Mouse (Mus musculus) midbrain, embryonic 16.5 days (tissue): ENCODE results near the gene Tnpo1. TPM values are rescaled to one million over a fixed set of nuclear protein-coding genes. Genes with fewer than 3 reads are reported as not detected.

Source experiments
- ATAC-seq: fragments of 200-750 bp; cut with Nextera tagmentation; 2 replicates; pipeline ENCODE4 v1.8.0; 2017; ENCODE audit warnings: moderate TSS enrichment
- H3K27ac ChIP-seq: fragments of 300-500 bp; sonication (generic); 2 replicates; pipeline ENCODE4 v1.5.1; 2014; ENCODE audit warnings: mild to moderate bottlenecking, low read length, mixed read lengths
- H3K27me3 ChIP-seq: fragments of 300-500 bp; sonication (generic); 2 replicates; pipeline ENCODE4 v1.6.1; 2014; ENCODE audit warnings: low read depth, low read length, mixed read lengths; ENCODE audit not compliant: control insufficient read depth, insufficient read depth
- H3K36me3 ChIP-seq: fragments of 300-500 bp; sonication (generic); 2 replicates; pipeline ENCODE4 v1.6.1; 2014; ENCODE audit warnings: mild to moderate bottlenecking, low read length, moderate library complexity, mixed read lengths; ENCODE audit not compliant: control insufficient read depth, insufficient read depth
- H3K4me1 ChIP-seq: fragments of 300-500 bp; sonication (generic); 2 replicates; pipeline ENCODE4 v1.6.1; 2014; ENCODE audit warnings: mild to moderate bottlenecking, low read length, mixed read lengths; ENCODE audit not compliant: control insufficient read depth, insufficient read depth
- H3K4me2 ChIP-seq: fragments of 300-500 bp; sonication (generic); 2 replicates; pipeline ENCODE4 v1.6.1; 2014; ENCODE audit warnings: mild to moderate bottlenecking, low read length, mixed read lengths
- H3K4me3 ChIP-seq: fragments of 300-500 bp; sonication (generic); 2 replicates; pipeline ENCODE4 v1.5.1; 2014; ENCODE audit warnings: low read depth, mild to moderate bottlenecking, low read length, moderate library complexity, mixed read lengths
- H3K9ac ChIP-seq: fragments of 300-500 bp; sonication (generic); 2 replicates; pipeline ENCODE4 v1.6.1; 2014; ENCODE audit warnings: low read depth, low read length, mixed read lengths
- H3K9me3 ChIP-seq: fragments of 300-500 bp; sonication (generic); replicated peaks from 2 replicates; pipeline ENCODE4 v1.6.1; 2014; ENCODE audit warnings: mild to moderate bottlenecking, low read length, mixed read lengths; ENCODE audit not compliant: control insufficient read depth, poor library complexity, severe bottlenecking
- whole genome bisulfite sequencing: fragments of 180-500 bp; shearing (Covaris S2); extraction: QIAGEN DNeasy Blood & Tissue Kit; methylation state at CpG from one replicate; pipeline ENCODE4 v1.1.7; 2014; 5-methylcytosine and 5-hydroxymethylcytosine counted together
- polyA plus RNA-seq: library from polyadenylated mRNA; unstranded; fragments of >200 nt; fragmentation: Nextera tagmentation; extraction: Ambion mirVana; gene quantifications from 2 replicates; pipeline ENCODE4 v1.2.1, GENCODE M21; 2015

Tnpo1 gene
- polyA plus RNA-seq, 1 experiment from 2014 or later, result 40.8 TPM

DNA sequence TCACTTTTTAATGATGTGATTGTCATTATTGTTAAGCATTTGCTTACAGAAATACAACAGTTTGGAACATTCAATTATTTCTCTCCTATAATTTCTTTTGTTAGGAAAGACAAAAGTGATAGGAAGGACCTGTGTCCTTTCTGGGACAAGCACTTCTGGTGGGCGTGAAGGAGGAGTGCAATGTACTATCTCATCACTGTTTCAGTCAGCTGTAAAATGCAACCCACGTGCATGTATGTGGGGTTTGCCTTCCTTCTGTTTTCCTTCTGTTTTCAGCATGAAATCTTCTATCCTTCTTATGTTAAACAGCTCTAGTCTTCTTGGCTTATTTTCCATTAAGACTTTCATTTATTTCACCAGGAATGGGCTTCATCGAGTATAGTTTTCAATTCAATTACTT, 5.9 kb downstream of the Tnpo1 start:
- Histone ChIP-seq H3K4me3 (no peak overlapping the region), H3K4me2 (no peak overlapping the region), H3K9ac (no peak overlapping the region), H3K9me3 (no peaks in the 10 kb centered on the region), H3K27ac (no peak overlapping the region), H3K4me1 (peaks cover 27% of the 10 kb centered on the region), H3K27me3 (no peaks in the 10 kb centered on the region), H3K36me3 (no peaks in the 10 kb centered on the region)
- no peak for ATAC-seq
- WGBS, result 84% methylated on average over 3 of the region's 3 CpGs

- Histone ChIP-seq H3K4me3 (no peak overlapping the region), H3K4me2 (no peak overlapping the region), H3K9ac (no peak overlapping the region), H3K9me3 (no peaks in the 10 kb centered on the region), H3K27me3 (no peaks in the 10 kb centered on the region), H3K4me1 (peaks cover 30% of the 10 kb centered on the region), H3K27ac (no peak overlapping the region), H3K36me3 (no peaks in the 10 kb centered on the region)
- WGBS, result 94% methylated on average over 8 of the region's 8 CpGs
- no peak for ATAC-seq
Observed at GRCm38 (mm10) chr13:98919695-98920094, 6.5 kb downstream of the Tnpo1 start.

DNA sequence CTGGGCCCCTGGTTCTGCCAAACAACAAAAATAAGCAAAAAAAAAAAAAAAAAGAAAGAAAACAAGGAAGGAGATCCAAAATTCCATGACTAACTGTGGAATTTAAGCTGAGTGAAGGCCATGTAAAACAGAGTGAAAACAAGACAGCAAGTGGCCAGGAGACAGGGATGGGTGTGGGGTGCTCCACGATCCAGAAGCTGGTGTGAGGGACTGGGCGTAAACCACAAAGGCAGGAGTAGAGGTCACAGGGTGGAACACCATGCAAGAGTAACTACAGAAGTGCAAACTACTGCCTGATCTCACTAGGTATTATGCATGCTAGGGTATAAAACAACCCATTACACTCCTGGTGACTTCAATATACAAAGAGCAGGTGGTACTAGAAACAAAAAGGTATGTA, 8.3 kb downstream of the Tnpo1 start:
- Histone ChIP-seq H3K9me3 (no peaks in the 10 kb centered on the region), H3K4me3 (no peak overlapping the region), H3K4me2 (no peak overlapping the region), H3K4me1 (peaks cover 38% of the 10 kb centered on the region), H3K27ac (no peak overlapping the region), H3K9ac (no peak overlapping the region), H3K36me3 (no peaks in the 10 kb centered on the region), H3K27me3 (no peaks in the 10 kb centered on the region)
- 93% methylated on average over 2 of the region's 2 CpGs for WGBS
- ATAC-seq, result no peak

DNA sequence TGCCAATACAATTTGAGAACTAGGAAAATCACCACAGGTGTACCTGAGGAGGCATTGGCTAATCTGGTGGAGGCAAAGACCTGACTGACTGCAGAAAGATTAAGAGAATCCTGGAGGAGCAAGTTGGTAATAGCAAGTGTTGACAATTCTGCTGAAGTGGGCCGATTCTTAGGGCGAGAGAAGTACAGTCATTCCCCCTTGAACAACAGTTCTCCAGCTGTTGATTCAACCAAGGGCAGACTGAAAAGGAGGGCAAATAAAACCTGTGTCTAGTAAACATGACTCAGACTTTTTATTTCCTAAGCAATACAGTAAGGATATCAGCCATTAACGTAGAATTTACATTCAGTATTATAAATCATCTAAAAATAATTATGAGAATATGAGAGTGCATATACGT, 10.6 kb downstream of the Tnpo1 start:
- Histone ChIP-seq H3K27me3 (no peaks in the 10 kb centered on the region), H3K4me2 (no peak overlapping the region), H3K36me3 (no peaks in the 10 kb centered on the region), H3K4me1 (peaks cover 35% of the 10 kb centered on the region), H3K4me3 (no peak overlapping the region), H3K9me3 (no peaks in the 10 kb centered on the region), H3K9ac (no peak overlapping the region), H3K27ac (no peak overlapping the region)
- 87% methylated on average over 4 of the region's 4 CpGs for WGBS
- no peak for ATAC-seq

- no peak for ATAC-seq
- peaks cover 37% of the 10 kb centered on the region for H3K4me1 ChIP-seq
- no peak overlapping the region for H3K9ac ChIP-seq
- WGBS, result 70% methylated on average over 5 of the region's 5 CpGs
- H3K9me3 ChIP-seq, result no peaks in the 10 kb centered on the region
- no peaks in the 10 kb centered on the region for H3K27me3 ChIP-seq
- no peak overlapping the region for H3K4me3 ChIP-seq
- H3K36me3 ChIP-seq, result no peaks in the 10 kb centered on the region
- no peak overlapping the region for H3K4me2 ChIP-seq
- no peak overlapping the region for H3K27ac ChIP-seq
Observed at GRCm38 (mm10) chr13:98914844-98915212, 11.4 kb downstream of the Tnpo1 start.

- 55% methylated on average over 14 of the region's 14 CpGs for WGBS
- no peak overlapping the region for H3K27ac ChIP-seq
- H3K9me3 ChIP-seq, result no peaks in the 10 kb centered on the region
- H3K4me3 ChIP-seq, result no peak overlapping the region
- H3K36me3 ChIP-seq, result no peaks in the 10 kb centered on the region
- no peaks in the 10 kb centered on the region for H3K27me3 ChIP-seq
- H3K4me1 ChIP-seq, result peaks cover 42% of the 10 kb centered on the region
- no peak overlapping the region for H3K4me2 ChIP-seq
- no peak overlapping the region for H3K9ac ChIP-seq
- no peak for ATAC-seq
Observed at GRCm38 (mm10) chr13:98914010-98914843, 12.0 kb downstream of the Tnpo1 start.

GRCm38 (mm10) chr13:98913196-98913595, 13.0 kb downstream of the Tnpo1 start:
- H3K27ac ChIP-seq, result no peak overlapping the region
- H3K9ac ChIP-seq, result no peak overlapping the region

DNA sequence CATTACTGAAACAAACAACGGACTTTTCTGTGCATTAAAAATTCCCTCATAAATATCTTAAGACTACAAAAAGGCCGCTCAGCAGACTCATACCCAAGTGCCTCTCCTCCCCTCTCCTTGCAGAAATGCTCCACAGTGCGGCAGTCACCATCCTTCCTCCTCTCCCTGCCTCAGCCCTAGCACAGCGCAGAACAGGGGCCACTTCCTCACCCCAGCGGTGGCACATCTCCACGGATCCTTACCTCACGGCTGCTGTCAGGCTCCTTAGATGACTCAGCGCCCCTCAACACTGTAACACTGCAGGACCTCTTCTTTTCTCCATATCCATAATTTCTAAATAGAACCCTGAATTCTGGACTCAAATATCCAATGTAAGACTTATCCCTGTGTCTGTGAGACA, 13.6 kb downstream of the Tnpo1 start:
- no peaks in the 10 kb centered on the region for H3K36me3 ChIP-seq
- no peak overlapping the region for H3K4me3 ChIP-seq
- H3K4me1 ChIP-seq, result peaks cover 51% of the 10 kb centered on the region
- no peak overlapping the region for H3K27ac ChIP-seq
- H3K27me3 ChIP-seq, result no peaks in the 10 kb centered on the region
- H3K4me2 ChIP-seq, result no peak overlapping the region
- WGBS, result 67% methylated on average over 8 of the region's 8 CpGs
- no peaks in the 10 kb centered on the region for H3K9me3 ChIP-seq
- no peak for ATAC-seq
- H3K9ac ChIP-seq, result no peak overlapping the region; the same call in 1 of the 2 replicates

More at GRCm38 (mm10) chr13:98913196-98913595, 13.0 kb downstream of the Tnpo1 start:
- Histone ChIP-seq H3K9me3 (no peaks in the 10 kb centered on the region), H3K27me3 (no peaks in the 10 kb centered on the region), H3K36me3 (no peaks in the 10 kb centered on the region), H3K4me1 (peaks cover 46% of the 10 kb centered on the region), H3K4me2 (no peak overlapping the region), H3K4me3 (no peak overlapping the region)
- ATAC-seq, result no peak
- 35% methylated on average over 7 of the region's 7 CpGs for WGBS

- no peak overlapping the region for H3K27ac ChIP-seq
- peaks cover 51% of the 10 kb centered on the region for H3K4me1 ChIP-seq
- 65% methylated on average over 3 of the region's 3 CpGs for WGBS
Observed at GRCm38 (mm10) chr13:98910801-98911200, 15.4 kb downstream of the Tnpo1 start.

More at GRCm38 (mm10) chr13:98910801-98911200, 15.4 kb downstream of the Tnpo1 start:
- no peak overlapping the region for H3K4me2 ChIP-seq
- H3K27me3 ChIP-seq, result no peaks in the 10 kb centered on the region
- no peaks in the 10 kb centered on the region for H3K9me3 ChIP-seq
- no peak for ATAC-seq
- no peak overlapping the region for H3K9ac ChIP-seq
- H3K4me3 ChIP-seq, result no peak overlapping the region
- H3K36me3 ChIP-seq, result no peaks in the 10 kb centered on the region
